ENCODE assay signal across 8 mouse cellular contexts in the genomic region with DNA sequence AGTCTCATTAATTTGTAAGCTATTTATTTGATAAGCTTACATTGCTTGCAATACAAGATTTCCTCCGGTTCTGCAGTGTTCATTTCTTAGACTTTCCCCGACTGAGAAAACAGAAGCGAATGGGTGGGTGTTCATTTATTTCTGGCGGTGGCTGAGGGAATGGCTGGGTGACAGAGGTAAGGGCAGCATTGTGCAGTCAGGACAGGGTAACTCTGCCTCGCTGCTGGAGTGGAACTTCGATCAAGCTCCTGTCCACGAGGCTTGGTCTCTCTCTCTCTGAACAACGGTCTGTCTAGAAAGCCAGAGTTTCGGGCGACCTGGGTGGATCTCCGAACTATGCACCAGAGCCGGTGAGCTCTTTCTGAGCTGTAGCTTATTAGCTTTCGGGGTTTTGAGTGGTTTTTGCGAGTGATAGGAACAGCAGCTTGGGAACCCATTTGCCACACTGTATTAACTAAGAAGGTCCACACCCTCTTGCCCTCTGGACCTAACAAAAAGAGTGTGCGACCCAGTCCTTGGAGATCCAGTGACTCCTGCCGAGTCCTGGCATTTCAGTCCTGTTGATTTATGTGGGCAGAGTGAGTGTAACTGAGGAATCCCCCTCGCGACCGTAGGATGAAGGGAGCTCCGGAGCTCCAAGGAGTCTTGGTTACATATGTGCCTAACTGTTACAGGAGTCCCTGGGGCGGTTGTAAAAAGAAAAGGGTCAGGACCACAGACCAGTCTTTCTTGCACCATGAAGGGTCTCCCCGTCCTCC. TPM values are rescaled to one million over a fixed set of nuclear protein-coding genes. Genes with fewer than 3 reads are reported as not detected.
DNase-seq lines count a peak whose midpoint lies in the region; ATAC-seq lines count a peak whose summit lies in the region.

No protein-coding gene starts in this region.

- no peak overlapping the region for H3K27ac ChIP-seq in embryonic facial prominence, embryonic 11.5 days (replicated peaks; ENCODE audit: low read depth, low read length)
- H3K27ac ChIP-seq in hindbrain, embryonic 14.5 days = no peak overlapping the region

- H3K9me3 ChIP-seq in embryonic facial prominence, embryonic 11.5 days (replicated peaks; ENCODE audit: control insufficient read depth, low read length) = no peaks in the 10 kb centered on the region
- H3K9me3 ChIP-seq in hindbrain, embryonic 14.5 days (ENCODE audit: control insufficient read depth, low read length) = no peaks in the 10 kb centered on the region

- H3K36me3 ChIP-seq in embryonic facial prominence, embryonic 11.5 days (replicated peaks; ENCODE audit: control insufficient read depth, insufficient read depth, low read depth, low read length) = no peaks in the 10 kb centered on the region
- no peaks in the 10 kb centered on the region for H3K36me3 ChIP-seq in hindbrain, embryonic 14.5 days (replicated peaks; ENCODE audit: control insufficient read depth, insufficient read depth)

- no peaks in the 10 kb centered on the region; the same call in 1 of the 2 replicates for H3K4me1 ChIP-seq in embryonic facial prominence, embryonic 11.5 days (ENCODE audit: control insufficient read depth, insufficient read depth, low read length)
- peaks cover 14% of the 10 kb centered on the region for H3K4me1 ChIP-seq in hindbrain, embryonic 14.5 days (replicated peaks; ENCODE audit: control insufficient read depth, insufficient read depth, low read length)

- H3K27me3 ChIP-seq in embryonic facial prominence, embryonic 11.5 days (ENCODE audit: control insufficient read depth, insufficient read depth, low read length) = no peaks in the 10 kb centered on the region
- H3K27me3 ChIP-seq in hindbrain, embryonic 14.5 days (ENCODE audit: control insufficient read depth, insufficient read depth, low read length) = peaks cover 17% of the 10 kb centered on the region

- peak overlapping the region; percentile 80 for H3K4me2 ChIP-seq in embryonic facial prominence, embryonic 11.5 days (ENCODE audit: low read depth, low read length)
- peak overlapping the region; percentile 96 for H3K4me2 ChIP-seq in hindbrain, embryonic 14.5 days (replicated peaks)

- peak; percentile 10 for DNase-seq in kidney, adult 9 months
- DNase-seq in kidney, adult 11 months = no peak
- DNase-seq in embryonic facial prominence, embryonic 11.5 days (ENCODE audit: low spot score) = peak; percentile 19
- no peak for DNase-seq in hindbrain, embryonic 14.5 days (ENCODE audit: low spot score)
- DNase-seq in frontal cortex, postnatal 36 days (ENCODE audit: low spot score in 2 of 2) = no peak
- DNase-seq in B cell, adult 2 months = no peak
- DNase-seq in thymus, postnatal 10 days (ENCODE audit: low spot score in 2 of 2) = no peak

- whole genome bisulfite sequencing in embryonic facial prominence, embryonic 11.5 days = 20% methylated on average over 22 of the region's 22 CpGs
- WGBS in hindbrain, embryonic 14.5 days = 22% methylated on average over 22 of the region's 22 CpGs

- no peak; the same call in 1 of the 2 replicates for ATAC-seq in embryonic facial prominence, embryonic 11.5 days (replicated peaks; ENCODE audit: insufficient number of reproducible peaks, low FRiP score, low TSS enrichment, low read depth)
- peak; percentile 35; the same call in 1 of the 2 replicates for ATAC-seq in hindbrain, embryonic 14.5 days (ENCODE audit: low FRiP score)
- peak; percentile 14; the same call in 1 of the 2 replicates for ATAC-seq in megakaryocyte, adult 5-6 weeks (ENCODE audit: poor library complexity, severe bottlenecking)

- peak overlapping the region; percentile 47 for H3K4me3 ChIP-seq in embryonic facial prominence, embryonic 11.5 days (ENCODE audit: low read depth, low read length)
- H3K4me3 ChIP-seq in hindbrain, embryonic 14.5 days (replicated peaks; ENCODE audit: low read length) = peak overlapping the region; percentile 48

- H3K9ac ChIP-seq in embryonic facial prominence, embryonic 11.5 days (replicated peaks; ENCODE audit: low read length) = peak overlapping the region; percentile 67
- peak overlapping the region; percentile 67 for H3K9ac ChIP-seq in hindbrain, embryonic 14.5 days

RNA-seq across cellular contexts. Expression of a gene that starts 0.5 kb away (rescaled TPM):
- 2.5 and 2.7 TPM in 2 replicates for polyA plus RNA-seq in embryonic facial prominence, embryonic 11.5 days (2014; fragmentation: Nextera tagmentation; extraction: Ambion mirVana)
- 2.5 TPM in 2 replicates for polyA plus RNA-seq in hindbrain, embryonic 14.5 days (2014; fragmentation: Nextera tagmentation; extraction: Ambion mirVana)
- total RNA-seq in megakaryocyte, adult 5-6 weeks (2015) = 0.04 and 0.16 TPM in 2 replicates
- not detected in 2 replicates for total RNA-seq in megakaryocyte, adult 5-6 weeks (2017)

RNA-seq across cellular contexts. Expression of a gene that starts 54.6 kb away (rescaled TPM):
- not detected in 2 replicates for polyA plus RNA-seq in embryonic facial prominence, embryonic 11.5 days (2014; fragmentation: Nextera tagmentation; extraction: Ambion mirVana)
- not detected in 2 replicates for polyA plus RNA-seq in hindbrain, embryonic 14.5 days (2014; fragmentation: Nextera tagmentation; extraction: Ambion mirVana)
- not detected in 2 replicates for total RNA-seq in megakaryocyte, adult 5-6 weeks (2015)
- total RNA-seq in megakaryocyte, adult 5-6 weeks (2017) = not detected in 2 replicates

Comparison
In these comparisons a context has a peak if more than half of its experiments do, and no peak if none do; other contexts are left out.
1. DNase-seq: peak in kidney, adult 9 months (single experiment) and embryonic facial prominence, embryonic 11.5 days (single experiment); none in kidney, adult 11 months (single experiment), hindbrain, embryonic 14.5 days (single experiment), frontal cortex, postnatal 36 days (0 of 2), B cell, adult 2 months (0 of 2) and thymus, postnatal 10 days (0 of 2).